Mouse (Mus musculus): ENCODE data around the gene Iqca.

Gene Iqca

DNA sequence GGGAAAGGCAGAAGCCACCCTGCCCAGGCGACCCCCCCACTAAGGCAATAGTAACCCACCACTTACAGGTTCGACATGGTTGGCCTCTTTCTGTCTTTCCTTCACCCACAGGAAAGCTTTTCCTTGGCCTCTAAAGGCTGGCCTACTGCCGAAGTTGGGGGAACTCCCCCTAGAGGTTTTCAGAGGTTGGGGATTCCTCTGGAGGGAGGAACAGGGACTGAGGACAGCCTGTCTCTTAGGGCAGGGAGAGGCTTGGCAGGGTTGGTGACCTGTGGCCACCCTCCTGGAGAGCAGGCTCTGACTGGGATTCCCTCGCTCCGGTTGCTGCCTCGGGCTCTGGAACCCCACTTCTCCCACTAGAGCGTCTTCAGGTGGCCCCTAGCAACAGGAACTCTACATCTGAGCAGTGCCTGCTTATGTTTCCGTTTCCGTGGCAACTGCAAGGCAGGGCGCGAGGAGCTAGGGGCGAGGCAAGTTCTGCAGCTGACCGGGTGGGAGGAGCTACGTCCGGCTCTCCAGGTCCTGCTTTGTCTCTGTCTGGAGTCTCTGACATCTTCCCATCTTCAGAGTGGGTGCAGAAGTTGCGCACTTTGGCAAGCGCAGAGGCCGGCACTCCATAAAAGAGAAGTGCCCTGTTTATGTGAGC is at the start of gene Iqca:
Gene Iqca (minus strand): TSS at position 303 of the 646 bp plus-strand sequence.
- ATAC-seq (ENCODE audit: low TSS enrichment), result peak; percentile 95

DNA sequence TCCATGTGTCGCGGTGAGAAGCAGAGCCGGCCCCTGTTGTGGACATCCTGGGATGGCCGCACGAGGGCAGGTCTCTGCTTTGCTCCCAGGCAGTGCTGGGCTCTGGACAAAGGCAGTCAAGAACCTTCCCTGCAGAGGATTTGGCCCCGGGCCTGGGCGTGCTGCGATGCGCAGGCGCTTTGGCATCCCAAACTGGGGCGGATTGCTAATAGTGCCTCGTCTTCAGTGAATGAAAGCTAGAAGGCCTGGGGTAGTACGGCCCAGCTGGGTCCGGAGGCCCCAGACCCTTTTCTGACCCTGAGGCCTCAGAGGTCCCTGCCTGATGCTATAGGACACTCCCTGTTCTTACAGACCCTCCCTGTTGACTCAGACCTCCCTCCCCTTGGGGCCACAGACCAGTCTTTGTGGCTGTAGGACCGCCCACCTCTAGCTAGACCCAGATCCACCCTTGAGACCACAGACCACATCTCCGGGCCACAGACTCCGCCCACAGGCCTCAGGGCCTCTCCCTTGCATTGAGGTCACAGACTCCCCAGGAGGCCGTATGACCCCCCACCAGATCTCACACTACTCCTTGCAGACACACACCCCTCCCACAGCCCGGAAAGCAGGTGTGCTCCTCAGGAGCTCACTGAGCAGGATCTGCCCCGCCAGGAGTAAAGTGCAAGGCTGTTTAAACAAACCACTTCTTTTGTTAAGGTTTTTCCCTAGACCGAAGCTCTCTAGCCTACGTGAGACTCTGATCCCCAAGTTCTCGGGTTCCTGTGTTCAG is 49.2 kb upstream of the Iqca start:
- ATAC-seq (ENCODE audit: low TSS enrichment), result no peak

DNA sequence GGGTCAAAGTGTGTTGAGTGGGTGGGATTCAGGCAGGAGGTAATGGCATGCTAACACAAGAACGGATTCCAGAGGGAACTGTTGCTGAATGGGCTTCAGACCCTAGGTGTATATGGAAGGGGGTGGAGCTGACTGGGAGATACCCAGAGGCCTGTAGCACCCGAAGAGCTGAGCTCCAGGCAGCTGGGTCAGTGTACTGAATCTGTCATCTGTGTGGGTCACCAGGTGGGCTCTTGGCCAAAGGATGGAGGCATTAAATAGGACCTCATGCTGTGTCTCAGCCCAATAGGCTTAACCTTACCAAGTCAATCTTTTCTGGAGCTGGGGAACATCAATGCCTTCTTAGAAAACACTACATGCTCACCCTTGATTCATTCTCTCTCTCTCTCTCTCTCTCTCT is 48.5 kb upstream of the Iqca start:
- ATAC-seq (ENCODE audit: low TSS enrichment), result no peak

- ATAC-seq (ENCODE audit: low TSS enrichment), result no peak
Measured at GRCm38 (mm10) chr1:90201246-90201645, 48.0 kb upstream of the Iqca start.

GRCm38 (mm10) chr1:90189046-90189445 is 35.8 kb upstream of the Iqca start:
- ATAC-seq (ENCODE audit: low TSS enrichment), result no peak

GRCm38 (mm10) chr1:90186874-90187273 is 33.7 kb upstream of the Iqca start:
- no peak for ATAC-seq (ENCODE audit: low TSS enrichment)

- no peak for ATAC-seq (ENCODE audit: low TSS enrichment)
Measured at GRCm38 (mm10) chr1:90186173-90186572, 33.0 kb upstream of the Iqca start.

GRCm38 (mm10) chr1:90183602-90184001 is 30.4 kb upstream of the Iqca start:
- ATAC-seq (ENCODE audit: low TSS enrichment), result no peak

DNA sequence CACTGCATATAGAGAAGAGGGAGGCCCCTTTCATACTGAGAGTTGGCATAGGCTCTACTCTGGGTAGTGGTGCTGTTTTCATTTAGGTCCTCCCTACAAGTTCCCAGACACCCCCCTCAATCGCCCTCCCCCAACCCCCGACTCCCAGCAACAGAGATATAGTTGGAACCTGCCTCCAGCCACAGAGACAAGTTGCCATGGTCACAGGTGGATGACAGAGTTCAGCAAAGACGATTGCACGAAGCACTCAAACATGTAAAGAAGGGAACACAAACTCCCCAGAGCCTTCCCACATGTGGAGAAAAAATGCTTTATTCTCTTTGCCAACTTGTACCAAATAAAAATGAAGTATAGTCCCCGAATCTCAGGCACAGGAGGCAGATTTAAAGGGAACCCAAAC is 29.3 kb upstream of the Iqca start:
- ATAC-seq (ENCODE audit: low TSS enrichment), result no peak

DNA sequence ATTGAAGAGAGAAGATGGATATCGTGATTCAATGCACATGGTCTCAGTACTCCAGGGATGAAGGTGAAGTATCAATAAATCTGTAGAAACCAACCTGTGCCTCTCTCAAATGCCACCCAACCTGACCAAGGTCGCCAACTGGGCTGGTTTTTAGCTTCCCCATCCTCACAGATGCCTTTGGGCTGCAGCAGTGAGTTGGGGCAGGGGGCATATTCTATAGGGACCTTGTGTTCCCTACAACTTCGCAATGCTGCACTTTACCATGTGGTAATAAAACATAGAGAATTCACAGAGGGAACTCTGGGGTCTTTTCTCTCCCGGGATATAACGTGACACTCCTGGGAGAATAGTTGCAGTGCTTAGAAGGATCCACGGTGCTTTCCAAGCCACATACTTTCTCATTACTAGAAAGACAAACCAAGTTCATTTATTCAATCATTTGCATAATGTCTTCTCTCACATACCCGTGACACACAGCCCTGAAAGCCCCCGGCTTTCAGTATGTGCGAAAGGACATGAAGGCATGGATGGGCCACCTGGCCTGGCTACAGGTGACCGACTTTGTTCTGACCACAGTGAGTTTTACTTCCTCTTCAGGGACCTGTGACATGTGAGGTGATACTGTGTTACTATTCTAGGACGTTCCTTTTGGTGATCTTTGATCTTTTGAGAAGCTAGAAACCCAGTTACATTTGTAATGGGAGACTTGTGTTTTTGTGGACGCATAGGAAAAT is 27.9 kb upstream of the Iqca start:
- no peak for ATAC-seq (ENCODE audit: low TSS enrichment)

DNA sequence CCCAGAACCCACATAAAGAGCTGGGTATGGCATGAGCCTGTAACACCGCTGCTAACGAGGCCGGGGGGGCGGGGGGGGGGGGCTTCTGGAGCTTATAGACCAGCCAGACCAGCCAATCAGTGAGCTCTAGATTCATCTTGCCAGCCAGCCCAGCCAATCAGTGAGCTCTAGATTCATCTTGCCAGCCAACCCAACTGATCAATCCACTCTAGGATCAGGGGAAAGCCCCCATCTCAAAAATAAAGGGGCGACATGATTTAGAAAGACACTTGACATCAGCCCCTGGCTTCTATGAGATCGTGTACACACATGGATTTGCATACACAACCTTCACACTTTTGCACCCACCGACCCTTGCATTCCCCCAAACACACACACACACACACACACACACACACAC is 27.3 kb upstream of the Iqca start:
- no peak for ATAC-seq (ENCODE audit: low TSS enrichment)

DNA sequence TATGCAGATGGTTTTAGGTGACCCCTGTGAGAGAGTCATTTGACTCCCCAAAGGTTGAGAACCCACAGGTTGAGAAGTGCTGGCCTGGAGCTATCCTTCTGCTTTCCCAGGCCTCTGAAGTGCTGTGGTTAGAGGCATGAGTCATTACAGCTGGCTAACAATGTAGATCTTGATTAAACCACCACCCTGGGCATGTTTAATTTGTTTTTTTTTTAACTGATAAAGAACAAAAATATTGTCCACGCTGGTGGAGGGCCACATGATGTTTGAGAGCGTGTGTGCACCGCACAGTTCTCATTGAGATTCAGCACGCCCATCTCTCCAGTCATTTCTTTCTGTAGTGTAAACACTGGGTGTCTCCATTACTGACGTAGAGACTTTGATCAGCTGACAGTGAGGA is 24.8 kb upstream of the Iqca start:
- ATAC-seq (ENCODE audit: low TSS enrichment), result no peak

- ATAC-seq (ENCODE audit: low TSS enrichment), result no peak
Measured at GRCm38 (mm10) chr1:90177565-90177964, 24.4 kb upstream of the Iqca start.

GRCm38 (mm10) chr1:90176223-90176622 is 23.0 kb upstream of the Iqca start:
- ATAC-seq (ENCODE audit: low TSS enrichment), result peak; percentile 47; the same call in 1 of the 2 replicates

- ATAC-seq (ENCODE audit: low TSS enrichment), result no peak
Measured at GRCm38 (mm10) chr1:90174338-90174737, 21.1 kb upstream of the Iqca start.

- no peak for ATAC-seq (ENCODE audit: low TSS enrichment)
Measured at GRCm38 (mm10) chr1:90164319-90164718, 11.1 kb upstream of the Iqca start.

GRCm38 (mm10) chr1:90163161-90163560 is 10.0 kb upstream of the Iqca start:
- ATAC-seq (ENCODE audit: low TSS enrichment), result no peak

DNA sequence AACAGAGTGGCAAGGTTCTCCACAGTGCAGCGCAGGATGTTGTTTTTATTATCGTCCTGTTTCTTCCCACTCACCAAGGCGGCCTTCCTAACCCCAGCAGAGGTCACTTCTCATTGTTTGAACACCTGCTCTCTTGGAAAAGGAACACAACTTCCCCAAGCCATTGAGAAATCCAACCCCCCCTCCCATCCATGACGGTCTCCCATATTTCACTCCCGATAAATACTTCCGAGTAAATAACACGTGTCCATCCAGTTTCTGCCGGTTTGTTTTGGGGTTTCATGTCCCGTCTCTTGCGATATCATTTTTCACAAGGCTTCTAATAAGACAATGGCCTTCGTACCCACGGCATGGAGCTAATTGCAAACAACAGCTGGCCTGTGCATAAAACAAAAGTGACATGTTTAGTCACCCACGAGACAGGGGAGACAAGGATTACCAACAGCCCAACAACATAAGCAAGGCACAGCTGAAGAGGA is 9.2 kb upstream of the Iqca start:
- no peak for ATAC-seq (ENCODE audit: low TSS enrichment)

- no peak for ATAC-seq (ENCODE audit: low TSS enrichment)
Measured at GRCm38 (mm10) chr1:90161623-90162022, 8.4 kb upstream of the Iqca start.

- ATAC-seq (ENCODE audit: low TSS enrichment), result no peak
Measured at GRCm38 (mm10) chr1:90159927-90160326, 6.7 kb upstream of the Iqca start.

DNA sequence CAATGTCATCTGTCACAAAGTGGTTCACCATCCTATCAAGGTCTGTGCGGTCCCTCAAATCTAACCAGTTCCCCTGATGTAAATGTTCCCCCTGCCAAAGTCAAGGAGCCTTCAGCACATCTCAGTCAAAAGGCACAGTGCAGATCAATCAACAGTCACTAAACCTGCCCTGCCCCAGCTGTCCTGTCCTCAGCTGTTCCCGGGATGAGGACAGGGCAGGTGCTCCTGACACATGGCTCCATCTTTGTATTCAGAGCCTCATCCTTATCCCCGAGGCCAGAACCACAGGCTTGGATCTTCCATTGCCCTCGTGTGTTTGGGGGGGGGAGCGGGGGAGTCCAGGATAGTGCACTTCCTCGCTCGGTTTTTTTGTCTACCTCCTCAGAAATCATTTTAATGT is 3.4 kb upstream of the Iqca start:
- no peak for ATAC-seq (ENCODE audit: low TSS enrichment)

DNA sequence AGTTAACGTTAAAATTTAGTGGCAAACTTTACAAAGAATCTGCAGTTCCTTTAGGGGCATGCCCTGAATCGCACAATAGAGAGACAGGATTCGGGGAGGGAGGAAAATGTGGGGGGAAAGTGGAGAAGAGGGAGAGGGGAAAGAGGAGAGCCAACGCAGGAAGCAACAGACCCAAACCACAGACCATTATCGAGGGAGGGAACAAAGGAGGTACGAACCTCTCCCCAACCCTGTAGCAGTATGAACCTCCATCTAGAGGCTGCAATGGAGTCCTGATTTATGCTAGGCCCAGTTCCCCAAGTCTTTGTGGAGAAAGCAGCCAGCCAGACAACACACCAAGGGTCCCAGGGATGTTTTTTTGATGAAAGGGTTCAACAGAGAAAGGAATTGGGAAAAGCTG is 586 bp upstream of the Iqca start:
- no peak for ATAC-seq (ENCODE audit: low TSS enrichment)

DNA sequence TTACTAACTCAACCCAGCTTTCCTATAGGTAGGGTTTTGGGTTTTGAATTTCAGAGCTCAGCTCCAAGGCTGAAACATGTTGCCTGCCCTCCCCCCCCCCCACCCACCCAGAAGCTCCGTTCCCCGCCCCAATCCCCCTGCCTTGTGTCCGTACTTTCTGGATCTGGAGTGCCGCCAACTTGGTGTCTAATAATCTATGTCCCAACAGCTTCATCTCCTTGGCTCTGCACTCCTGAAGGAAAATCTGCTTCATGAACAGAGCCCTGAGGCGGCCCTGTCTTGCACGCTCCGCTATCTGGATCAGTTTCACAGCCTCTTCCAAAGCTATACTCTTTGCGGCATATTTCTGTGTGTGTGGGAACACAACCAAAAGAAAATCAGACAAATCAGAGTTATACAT is 13.5 kb downstream of the Iqca start:
- no peak for ATAC-seq (ENCODE audit: low TSS enrichment)

All from frontal cortex, adult (tissue).